Mouse (Mus musculus): ENCODE results near the gene Tef.

GRCm38 (mm10) chr15:81834171-81834841, 32.1 kb downstream of the Tef start:
- TF ChIP-seq CTCF (conservative IDR thresholded peaks at IDR 0.05; ENCODE audit: insufficient read depth, insufficient read length, low read depth, low read length) (no peak), POLR2A (IDR thresholded peaks at IDR 0.05; ENCODE audit: low read depth, low read length) (no peak)
